Mouse (Mus musculus) brain, adult 2 months (tissue): ENCODE results near the gene Ffar4.

ENCODE experiments used
- DNase-seq: peaks from one replicate; pipeline ENCODE4 v3.0.0; 2011; ENCODE audit warnings: low read depth, low spot score

Ffar4 gene

DNA sequence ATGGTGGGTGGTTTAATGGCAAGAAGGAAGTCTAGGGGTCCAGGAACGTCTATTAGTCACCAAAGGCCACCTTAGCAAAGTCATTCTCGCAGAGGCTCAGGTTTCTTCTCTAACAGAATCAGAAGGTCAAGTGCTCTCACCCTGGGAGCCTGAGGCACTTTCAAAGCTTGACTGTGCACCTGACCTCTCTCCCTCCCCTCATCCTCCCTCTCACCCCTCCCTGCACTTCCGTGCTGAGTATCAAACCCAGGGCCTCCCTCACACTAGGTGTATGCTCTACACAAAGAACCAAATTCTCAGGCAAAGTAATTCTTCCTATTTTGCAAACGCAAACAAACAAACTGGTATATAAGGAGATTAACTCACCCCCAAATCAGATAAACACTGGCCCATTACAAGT, 640 bp upstream of the Ffar4 start:
- DNase-seq: no peak

DNA sequence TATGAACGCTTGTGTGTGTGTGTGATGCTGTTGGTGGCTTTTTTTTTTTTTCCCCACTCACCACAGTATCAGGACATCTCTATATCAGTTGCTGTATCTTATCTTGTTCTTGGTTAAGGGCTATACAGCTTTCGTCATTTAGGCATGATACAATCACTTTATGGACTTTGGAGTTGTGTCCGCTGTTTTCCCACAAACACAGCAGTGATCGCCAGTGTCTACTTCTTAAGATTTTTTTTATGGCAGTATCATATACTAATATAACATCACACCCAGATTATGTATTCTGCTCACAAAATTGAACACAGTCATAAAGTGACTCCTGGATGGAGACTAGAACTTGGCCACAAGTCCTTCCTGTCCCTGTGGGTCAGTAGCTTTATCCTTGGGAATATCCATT, 11.0 kb downstream of the Ffar4 start:
- DNase-seq: no peak

DNA sequence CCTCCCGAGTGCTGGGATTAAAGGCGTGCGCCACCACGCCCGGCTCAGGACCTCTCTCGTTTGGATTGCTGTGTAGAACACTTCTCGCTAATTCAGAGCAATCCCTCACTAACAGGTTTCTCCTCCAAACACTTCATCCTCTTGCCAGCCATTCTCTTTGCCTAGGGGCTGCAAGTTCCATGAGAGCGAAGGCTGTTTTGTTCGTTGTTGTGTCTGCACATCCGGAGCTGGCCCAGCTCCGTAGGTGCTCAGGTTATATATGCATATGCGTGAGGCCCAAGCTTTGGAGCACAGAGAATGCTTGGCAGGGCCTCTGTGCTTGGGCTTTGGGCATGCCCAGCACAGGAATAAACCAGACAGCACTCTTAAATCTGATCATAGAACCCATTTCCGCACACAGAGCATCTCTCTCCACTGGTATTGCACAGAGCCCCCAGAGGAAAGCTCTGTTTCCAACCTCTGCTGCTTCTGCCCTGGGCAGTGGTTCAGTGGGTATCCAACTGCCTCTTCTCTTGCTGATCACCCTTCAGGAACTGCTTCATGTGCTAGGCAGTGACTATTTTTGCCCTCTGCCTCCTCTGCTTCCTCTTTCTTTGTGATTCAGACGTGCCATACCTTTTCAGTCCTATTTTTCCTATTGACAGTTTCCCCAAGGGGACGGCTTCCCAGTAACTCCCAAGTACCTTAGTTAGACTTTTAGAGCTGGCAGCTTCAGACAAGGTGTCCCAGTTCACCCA, 12.8 kb downstream of the Ffar4 start:
- no peak for DNase-seq

DNA sequence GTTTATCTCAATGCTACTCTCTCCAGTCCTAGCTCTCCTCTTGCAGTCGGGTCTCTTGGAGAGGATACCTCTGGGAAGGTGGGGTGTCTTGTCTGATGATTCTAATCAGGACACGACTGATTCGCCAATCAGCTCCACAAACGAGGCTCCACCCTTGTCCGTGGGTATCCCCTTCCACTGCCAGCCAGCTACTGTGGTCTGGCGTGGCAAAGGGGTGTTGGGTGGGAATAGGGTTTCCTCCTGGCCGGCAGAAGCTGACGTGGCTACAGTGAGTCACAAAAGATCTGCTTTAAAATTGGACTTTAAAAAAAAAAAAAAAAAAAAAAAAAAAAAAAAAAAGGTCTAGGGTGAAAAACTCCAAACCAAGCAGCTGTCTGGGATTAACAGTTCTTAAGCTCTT, 14.2 kb downstream of the Ffar4 start:
- DNase-seq: no peak

DNA sequence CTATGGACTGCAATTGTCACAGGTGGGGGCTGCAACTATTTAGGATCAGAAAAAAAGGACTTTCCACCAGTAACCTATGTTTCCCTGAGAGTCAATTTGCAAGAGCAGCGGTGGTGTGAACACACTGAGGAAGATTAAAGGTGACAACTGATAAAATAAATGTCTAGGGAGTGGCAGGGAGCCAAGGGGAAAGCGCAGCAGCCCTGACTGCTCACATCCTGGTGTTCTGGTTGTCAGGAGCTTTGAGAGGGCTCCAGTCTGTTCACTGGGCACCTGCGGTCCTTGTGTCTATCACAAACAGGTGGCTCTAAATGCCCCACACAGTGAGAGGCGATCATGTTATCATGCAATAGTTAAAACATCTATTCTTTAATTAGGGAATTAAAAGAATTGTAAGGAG, 15.7 kb downstream of the Ffar4 start:
- DNase-seq: no peak

DNA sequence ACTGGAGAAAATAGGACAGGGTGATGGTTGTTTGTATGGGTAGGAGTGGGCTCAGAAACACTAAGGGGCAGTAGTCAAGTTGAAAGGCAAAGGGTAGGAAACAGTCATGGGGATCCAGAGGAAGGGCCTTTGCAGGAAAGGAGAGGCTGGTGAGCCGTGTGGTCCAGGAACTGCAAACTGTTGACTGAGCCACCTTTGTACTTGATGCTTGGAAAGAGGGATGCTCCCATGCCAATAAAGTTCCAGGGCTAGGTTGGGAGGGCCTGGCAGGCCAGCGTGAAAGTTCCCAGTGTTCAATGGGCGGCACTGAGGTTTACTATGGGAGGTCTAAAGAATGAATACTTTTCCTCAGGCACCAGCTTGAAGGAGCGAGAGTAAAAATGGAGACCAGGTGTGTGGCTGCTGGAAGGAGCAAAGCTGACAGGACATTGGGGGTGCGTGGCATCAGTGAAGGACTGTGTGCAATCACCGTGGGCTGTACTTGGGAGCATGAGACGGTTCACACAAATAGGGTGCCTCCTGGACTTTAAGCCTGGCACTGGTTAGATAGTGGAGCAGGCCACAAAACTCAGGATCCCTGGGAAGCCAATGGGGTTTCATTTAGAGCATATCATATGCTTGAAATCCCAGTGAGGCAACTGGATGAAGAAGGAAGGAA, 18.1 kb downstream of the Ffar4 start:
- no peak for DNase-seq

DNA sequence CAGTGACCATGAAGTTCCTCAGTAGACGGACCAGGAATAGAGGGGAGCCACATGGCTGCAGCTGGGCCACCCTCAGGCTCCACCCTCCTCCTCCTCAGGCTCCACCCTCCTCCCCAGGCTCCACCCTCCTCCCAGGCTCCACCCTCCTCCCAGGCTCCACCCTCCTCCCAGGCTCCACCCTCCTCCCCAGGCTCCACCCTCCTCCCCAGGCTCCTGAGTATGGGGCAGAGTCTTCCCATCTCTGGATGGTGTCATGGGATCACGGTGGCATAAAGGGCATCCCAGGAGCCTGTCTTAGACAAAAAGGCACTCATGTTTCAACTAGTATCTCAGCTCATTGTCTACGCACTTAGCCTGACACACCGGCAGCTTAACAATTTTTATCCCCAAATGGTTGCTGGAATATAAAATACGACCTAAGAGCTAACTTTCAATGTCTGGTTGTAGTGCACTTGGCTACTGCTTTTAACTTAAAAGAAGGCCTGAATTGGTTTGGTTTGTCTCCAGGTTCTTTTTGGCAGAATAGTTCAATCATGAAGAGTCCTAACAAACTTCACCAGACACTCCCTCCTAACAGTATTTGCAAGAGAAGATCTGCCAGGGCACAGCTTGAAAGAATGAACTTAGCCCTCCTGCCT, 23.4 kb downstream of the Ffar4 start:
- DNase-seq: no peak

DNA sequence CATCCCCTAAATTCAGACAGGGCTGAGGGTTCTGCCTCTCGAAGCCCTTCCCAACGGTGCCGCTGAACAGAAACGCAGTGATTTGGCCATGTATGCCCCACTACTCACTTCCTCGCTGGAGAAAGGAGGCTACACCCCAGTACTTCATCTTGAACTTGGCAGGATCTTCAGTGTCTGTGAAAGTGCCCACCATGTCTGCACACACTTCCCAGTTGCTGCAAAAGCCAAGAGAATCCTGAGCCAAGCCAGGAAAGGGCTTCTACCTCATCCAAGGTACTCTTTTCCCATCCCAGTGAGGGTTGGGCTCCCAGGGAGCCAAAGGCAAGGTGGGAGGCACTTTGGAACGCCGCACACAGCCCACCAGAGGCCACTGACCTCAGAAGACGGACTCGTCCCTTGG, 27.1 kb downstream of the Ffar4 start:
- no peak for DNase-seq

DNA sequence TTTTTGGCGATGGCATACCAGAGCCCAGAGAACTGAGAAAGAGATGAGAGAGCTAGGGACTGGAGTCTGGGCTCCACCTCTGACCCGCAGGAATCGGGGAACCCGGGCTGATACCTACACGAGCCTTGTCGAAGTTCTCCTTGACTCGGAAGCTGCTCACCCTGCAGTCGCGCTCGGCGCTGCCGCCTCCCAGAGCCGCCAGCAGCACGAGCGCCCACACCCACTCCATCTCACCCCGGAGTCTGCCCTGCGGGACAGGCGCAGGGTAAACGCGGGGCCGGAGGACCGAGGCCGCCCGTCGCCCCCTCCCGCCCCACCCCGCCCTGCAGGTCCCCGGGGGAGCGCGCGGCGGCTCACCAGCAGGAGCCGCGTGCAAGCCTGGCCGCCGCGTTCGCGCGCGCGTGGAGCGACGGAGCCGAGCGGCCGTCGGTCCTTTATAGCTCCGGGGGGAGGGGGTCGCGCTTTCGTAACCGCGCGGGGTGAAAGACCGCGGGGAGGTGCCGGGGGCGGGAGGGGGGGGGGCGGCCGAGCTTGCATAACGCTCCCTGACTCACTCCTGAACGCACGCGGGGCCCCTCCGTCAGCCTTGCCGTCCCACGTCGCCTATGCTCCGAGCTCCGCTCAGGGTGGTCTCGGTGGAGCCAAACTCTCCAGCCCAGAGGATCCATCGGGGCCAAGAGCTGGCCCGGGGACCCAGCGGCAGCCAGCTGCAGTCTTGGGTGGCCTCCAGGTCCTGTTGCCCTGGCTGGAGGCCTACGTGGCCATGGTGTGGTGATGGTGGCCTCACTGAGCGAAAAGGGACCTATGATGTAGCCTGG, 27.7 kb downstream of the Ffar4 start:
- peak; percentile 27 for DNase-seq

DNA sequence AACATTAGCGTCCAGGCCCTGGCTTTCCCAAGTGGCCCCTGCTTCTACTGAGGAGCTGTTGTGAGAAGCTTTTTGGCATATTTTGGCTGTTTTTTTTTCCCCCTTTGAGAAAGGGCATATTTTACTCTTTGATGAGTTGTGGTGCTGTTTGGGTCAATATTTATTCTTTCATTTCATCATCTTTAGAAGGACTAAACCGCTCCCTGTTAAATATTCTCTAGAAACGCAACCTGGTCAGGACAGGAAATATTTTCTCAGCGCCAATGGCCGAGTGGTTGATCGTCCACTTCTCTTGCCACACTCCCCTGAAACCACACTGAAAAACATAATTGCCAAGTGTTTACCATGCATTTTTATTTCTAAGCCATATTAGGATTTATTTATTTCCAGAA, 28.3 kb downstream of the Ffar4 start, which contains the start of gene Rbp4:
TSS of gene Rbp4 (minus strand) at position 63 of the 392 bp plus-strand sequence.
- no peak for DNase-seq

DNA sequence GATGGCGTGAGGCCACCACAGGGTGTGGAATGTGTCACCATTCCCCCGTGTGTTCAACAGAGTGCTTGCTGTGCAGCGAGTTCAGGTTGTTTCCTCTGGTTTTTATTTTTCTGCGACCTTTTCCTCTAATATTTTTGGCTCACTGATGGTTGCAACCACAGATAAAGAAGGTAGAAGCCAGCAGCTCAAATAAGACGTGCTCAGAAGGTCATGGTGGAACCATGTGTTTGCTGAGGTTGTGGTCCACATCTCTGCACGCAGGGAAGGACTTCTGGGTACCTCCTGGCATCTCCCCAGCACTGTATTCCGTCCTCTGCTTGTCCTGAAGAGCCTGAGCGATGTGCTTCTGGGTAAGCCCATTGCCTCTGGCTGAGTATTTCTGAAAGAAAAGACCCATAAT, 29.8 kb downstream of the Ffar4 start:
- no peak for DNase-seq

DNA sequence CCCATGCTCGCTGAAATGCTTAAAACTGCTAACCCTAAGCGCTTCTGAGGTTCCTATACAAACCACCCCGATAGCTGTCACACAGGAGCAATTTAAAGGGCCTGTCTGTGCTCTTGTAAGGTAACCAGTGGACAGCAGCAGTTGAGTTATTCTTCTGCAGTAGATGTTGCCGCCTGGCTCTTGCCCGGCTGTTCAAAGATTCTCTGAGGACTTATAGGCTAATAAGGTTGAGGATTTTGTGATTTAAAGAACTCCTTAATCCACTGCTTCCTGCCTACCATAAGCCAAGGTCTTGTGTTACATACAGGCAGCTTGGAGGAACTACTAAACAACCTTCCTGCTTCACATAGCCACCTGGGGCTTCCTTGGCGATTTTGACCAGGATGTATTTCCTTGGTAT, 35.6 kb downstream of the Ffar4 start, which contains the start of gene Pde6c:
TSS of gene Pde6c (plus strand) at position 301 of the 400 bp plus-strand sequence.
- DNase-seq: no peak

DNA sequence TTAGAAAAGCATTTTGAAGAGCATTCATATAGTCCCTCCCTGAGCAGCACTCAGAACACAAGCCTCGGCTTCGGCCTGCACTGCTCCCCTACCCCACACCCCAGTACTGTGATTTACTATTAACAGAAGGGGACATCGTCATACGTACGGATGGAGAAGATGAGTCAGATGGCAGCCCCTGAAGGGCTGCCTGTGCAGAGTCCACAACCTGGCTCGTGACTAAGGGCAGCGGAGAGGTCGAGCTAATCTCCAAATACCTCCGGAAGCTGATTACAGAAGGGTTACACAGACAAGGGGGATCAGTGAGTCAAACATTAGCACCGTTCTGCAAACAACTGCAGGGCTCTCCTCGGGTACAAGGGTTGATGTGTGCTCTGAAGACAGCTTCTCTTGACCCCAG, 37.1 kb downstream of the Ffar4 start:
- DNase-seq: no peak

DNA sequence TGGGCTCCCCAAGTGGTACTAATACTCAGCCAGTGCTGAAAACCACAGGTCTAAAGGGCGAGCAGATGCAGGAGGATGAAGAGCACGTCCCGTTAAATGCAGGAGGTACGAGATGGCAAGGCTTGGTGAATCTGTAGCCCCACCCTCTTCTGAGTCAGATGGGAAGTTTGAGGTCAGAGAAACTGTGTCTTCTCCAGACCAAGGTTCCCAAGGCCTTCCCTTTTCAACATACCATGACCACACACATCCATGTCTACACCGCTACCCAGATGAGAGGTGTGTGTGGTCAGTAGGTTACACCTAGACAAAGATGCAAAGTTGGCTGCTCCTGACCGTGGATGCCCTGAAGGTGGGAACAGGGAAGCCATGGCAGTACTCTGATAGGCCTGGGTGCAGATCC, 37.9 kb downstream of the Ffar4 start:
- DNase-seq: no peak

DNA sequence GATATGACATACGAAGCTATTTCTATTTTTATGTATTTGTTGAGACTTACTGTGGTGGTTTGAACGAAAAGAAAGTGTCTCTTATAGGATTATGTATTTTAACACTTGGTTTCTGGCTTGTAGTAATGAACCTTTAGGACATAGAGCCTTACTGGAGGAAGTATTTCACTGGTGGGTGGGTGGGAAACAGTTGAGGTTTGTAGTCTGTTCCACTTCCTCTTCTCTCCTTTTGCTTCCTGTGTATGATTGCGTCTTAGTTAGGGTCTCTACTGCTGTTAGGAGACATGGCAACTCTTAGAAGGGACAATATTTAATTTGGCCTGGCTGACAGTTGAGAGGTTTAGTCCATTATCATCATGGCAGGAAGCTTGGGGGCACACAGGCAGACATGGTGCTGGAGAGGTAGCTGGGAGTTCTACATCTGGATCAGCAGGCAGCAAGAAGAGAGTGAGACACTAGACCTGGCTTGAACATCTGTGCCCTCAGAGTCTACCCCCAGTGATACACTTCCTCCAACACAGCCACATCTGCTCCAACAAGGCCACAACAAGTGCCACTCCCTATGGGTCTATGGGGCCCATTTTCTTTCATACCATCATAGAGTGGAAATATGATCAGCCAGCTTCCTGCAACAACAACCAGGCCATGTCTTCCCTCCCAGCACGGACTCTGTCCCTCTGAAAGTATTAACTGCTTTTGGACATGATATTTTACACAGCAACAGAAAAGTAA, 46.8 kb downstream of the Ffar4 start:
- DNase-seq: no peak

DNA sequence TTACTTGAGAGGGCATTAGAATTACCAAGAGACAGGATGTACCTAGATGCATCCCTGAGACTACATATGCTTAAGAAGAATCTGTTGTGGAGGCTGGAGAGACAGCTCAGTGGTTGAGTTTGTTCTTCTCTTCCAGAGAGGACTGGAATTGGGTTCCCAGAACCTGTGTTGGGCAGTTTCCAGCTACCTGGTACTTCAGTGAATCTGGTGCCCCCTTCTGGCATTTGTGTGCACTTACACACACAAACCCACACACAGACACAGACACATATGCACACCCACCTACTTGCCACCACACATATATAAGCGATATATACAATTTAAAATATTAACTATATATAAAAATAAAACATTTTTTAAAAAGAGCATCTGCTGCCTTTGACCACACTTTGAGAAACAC, 59.4 kb downstream of the Ffar4 start:
- DNase-seq: no peak

DNA sequence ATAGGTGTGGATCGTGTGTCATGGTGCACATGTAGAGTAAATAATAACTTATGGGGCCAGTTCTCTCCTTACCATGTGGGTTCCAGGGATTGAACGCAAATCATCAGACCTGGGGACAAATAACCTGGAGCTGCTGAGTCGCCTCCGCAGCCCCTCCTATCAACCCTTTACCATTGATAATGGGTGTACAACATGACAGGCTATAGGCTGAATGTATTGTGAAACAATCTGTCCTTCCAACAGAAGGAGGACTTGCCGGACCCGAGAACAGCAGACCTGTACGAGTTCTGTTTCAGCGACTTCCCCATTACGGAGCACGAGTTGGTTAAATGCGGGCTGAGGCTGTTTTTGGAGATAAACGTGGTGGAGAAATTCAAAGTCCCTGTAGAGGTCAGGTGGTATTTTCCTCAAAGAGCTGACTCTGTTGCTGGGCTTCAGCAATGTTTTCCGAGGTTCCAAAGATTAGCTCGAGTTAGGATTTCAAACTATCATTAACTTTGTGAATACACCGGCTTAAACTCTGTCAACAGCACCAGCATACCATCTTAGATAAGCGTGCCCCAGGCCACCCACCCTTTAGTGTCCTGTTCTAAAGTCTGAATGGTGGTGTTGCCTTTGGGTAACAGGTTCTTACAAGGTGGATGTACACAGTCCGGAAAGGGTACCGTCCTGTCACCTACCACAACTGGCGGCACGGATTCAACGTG, 64.9 kb downstream of the Ffar4 start:
- DNase-seq: no peak
